Mouse (Mus musculus) cerebellum, postnatal 14 days (tissue): ENCODE results near the gene Dll4.

Experiments used
- DNase-seq, 2 experiments: peaks; one replicate each; pipeline ENCODE4 v3.0.0; 2021; ENCODE audit warnings: mixed read lengths in 2 of 2

The Dll4 gene

DNA sequence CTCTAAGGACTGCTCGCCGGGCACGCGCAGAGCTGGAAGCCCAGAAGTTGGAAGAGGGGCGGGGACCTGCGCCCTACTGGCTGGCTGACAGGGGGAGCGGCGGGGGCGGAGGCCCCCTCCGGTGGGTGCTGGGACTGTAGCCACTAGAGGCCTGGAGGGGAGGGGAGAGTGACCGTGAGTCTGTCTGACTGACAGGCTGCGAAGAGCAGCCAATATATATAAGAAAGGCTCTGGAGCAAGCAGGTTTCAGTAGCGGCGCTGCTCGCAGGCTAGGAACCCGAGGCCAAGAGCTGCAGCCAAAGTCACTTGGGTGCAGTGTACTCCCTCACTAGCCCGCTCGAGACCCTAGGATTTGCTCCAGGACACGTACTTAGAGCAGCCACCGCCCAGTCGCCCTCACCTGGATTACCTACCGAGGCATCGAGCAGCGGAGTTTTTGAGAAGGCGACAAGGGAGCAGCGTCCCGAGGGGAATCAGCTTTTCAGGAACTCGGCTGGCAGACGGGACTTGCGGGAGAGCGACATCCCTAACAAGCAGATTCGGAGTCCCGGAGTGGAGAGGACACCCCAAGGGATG is at the start of gene Dll4:
TSS of gene Dll4 (plus strand) at position 217 of the 576 bp plus-strand sequence.
- DNase-seq: peak; percentile 48 to 50

DNA sequence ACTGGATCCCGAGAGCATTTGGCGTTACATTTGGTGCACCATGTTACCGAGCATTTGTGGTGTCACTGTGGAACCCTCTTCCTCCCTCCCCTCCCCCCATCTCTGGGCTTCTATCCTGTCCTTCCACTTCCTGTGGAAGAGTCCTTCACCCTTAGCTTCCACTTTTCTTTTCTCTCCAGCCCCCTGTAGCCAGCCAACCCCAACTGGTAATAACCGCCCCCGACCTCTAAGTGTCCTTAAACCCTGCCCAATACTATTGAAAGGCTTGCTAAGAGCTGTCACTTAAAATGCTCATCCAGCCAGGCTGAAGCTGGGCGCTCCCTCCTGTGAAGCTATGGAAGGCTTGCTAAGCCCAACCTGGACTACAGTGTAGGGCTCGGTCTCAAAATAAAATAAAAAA is 48.7 kb upstream of the Dll4 start:
- DNase-seq: no peak

DNA sequence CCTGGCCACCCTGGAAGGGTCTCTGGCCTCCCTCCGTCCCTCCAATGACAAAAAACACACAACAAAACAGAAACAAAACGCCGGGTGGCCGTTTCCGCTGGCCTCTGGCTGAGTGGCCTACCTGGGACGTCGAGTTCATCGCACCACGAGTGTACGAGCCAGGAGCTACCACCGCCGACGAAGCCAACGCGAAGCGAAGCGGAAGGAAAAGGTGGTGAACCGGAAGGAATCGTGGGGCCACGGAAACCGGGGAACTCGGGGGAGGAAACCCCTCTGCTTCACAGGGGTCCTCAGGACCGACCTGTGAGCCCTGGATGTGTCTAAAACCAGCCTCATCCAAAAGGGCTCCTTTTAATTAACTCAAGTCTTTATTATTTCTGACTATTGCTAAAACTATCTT is 47.8 kb upstream of the Dll4 start:
- no peak for DNase-seq

DNA sequence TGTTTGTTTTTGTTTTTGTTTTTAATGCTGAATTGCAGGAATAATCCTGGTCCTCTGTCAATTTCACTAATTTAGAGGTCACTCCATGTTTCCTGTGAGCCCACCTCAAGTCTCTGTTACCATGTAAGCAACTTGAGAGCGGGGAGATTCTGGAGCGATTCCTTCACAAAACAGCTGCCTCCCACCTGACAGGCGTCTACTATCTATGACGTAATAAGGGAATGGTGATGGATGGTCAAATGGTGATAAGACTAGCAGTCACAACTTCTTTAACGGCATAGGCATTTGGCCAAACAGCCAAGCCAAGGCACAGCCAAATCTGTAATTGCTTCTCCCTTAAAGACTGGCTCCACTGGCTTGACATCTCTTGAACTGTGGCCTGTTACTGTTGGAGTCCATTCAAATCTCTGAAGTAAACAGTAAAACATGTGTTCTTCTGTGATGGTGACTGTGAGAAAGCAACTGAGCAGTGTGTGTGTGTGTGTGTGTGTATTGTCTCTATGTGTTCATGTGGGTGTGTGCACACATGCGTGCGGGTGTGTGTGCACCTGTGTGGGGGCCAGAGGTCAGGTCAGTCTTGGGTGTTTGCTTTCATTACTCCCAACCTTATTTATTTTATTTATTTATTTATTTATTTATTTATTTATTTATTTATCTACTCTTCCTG is 43.6 kb upstream of the Dll4 start:
- DNase-seq: no peak

DNA sequence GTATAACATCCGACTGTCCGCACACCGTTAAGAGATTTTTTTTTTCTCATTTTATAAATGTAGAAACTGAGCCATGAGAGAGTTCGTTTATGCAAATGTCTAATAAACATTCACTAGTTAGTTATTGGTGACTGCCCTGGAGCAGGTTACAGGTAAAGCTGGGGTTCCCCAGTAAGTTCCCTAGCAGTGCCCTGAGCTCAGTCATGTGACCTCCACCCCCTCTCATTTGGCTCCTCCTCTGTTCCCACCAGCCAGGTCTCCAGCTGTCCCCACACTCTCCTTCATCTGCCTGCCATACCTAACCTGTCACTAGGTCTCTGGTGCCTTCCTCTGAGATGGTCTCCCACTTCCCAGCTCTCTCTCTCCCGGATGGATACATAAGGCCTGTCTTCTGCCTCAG is 38.2 kb upstream of the Dll4 start:
- DNase-seq: peak; percentile 22 to 37

DNA sequence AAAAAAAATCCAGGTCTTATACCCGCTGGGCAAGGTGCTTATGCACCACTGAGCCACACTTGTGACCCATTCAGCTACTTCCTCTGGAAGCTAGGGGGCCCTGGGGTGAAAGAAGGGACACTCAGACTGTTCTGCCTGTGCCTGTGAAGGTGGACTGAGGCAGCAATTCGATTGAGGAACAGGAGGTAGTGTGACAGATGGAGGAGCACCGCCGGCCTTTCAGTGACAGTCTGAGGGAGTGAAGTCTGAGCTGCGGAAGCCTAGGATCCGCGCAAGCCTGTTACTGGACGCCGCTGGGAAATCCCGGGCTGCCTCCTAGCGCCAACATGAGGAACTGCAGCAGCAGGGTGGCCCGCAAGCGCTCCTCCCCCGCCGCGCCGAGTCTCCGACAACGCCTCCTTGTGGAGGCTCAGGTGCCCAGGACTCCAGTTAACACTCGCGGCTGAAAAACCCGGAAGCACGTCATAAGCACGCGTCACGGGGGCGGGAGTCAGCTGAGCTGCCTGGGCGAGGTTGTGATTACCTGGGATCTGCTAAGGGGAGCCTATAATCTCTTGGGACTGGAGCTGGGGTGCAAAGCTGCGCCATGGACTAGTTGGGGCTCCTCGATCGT is 37.2 kb upstream of the Dll4 start, which contains the start of gene Vps18:
TSS of gene Vps18 (plus strand) at position 471 of the 613 bp plus-strand sequence.
- peak; percentile 99 for DNase-seq

DNA sequence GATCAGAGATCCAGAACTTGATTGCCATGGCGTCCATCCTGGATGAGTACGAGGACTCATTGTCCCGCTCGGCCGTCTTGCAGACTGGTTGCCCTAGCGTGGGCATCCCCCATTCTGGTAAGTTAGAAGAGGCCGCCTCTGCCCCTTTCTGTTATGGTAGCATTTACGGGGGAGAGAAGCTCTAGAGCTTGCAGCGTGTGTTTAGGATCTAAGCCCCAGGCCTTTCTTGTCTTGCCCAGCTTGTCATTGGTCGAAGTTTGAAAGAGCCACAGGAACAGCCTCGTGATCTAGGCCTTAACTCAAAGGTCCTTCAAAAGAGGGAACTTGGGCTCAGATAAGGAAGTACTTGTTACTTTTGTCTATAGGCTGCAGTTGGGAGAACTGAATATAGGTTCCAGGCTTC is 36.6 kb upstream of the Dll4 start:
- DNase-seq: no peak

DNA sequence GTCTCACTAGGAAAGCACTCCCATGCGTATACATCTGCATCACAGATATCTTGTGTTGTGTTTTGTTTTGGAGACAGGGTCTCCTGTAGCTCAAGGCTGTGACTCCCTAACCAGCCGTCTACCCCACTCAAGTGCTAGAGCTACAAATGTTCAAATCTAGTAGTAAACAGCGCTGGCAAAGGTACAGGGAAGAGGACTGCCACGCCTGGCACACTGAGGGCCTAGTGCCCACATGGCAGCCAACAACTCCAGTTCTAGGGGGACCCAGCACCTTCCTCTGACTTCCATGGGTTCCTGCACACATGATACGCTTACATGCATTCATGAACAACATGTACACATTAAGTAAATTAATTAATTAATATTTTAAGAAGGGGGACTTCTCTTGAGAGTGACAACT is 33.3 kb upstream of the Dll4 start:
- no peak for DNase-seq

DNA sequence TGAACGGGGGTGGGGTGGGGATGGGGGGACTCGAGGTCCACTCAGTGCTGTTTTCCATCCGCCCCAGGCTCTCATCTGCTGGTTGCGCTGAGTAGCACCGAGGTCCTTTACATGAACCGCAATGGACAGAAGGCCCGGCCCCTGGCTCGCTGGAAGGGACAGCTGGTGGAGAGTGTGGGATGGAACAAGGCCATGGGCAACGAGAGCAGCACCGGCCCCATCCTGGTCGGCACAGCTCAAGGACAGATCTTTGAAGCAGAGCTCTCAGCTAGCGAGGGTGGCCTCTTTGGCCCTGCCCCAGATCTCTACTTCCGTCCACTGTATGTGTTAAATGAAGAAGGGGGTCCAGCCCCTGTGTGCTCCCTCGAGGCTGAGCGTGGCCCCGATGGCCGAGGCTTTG is 32.7 kb upstream of the Dll4 start:
- DNase-seq: peak; percentile 73 to 74

DNA sequence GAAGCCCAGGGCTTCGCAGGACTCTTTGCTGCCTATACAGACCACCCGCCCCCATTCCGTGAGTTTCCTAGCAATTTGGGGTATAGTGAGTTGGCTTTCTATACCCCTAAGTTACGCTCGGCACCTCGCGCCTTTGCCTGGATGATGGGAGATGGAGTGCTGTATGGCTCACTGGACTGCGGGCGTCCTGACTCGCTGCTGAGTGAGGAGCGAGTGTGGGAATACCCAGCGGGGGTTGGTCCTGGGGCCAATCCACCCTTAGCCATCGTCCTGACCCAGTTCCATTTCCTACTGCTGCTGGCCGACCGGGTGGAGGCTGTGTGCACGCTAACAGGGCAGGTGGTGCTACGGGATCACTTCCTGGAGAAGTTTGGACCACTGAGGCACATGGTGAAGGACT is 32.3 kb upstream of the Dll4 start:
- DNase-seq: peak in 1 of 2 experiments; percentile 26

DNA sequence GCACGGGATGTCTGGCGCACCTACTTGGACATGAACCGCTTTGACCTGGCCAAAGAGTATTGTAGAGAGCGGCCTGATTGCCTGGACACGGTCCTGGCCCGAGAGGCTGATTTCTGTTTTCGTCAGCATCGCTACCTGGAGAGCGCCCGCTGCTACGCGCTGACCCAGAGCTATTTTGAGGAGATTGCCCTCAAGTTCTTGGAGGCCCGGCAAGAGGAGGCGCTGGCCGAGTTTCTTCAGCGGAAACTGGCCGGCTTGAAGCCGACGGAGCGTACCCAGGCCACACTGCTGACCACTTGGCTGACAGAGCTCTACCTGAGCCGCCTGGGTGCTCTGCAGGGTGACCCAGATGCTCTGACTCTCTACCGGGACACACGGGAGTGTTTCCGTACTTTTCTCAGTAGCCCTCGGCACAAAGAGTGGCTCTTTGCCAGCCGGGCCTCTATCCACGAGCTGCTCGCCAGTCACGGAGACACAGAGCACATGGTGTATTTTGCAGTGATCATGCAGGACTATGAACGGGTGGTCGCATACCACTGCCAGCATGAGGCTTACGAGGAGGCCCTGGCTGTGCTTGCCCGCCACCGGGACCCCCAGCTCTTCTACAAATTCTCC is 31.7 kb upstream of the Dll4 start:
- DNase-seq: peak; percentile 51 to 52

DNA sequence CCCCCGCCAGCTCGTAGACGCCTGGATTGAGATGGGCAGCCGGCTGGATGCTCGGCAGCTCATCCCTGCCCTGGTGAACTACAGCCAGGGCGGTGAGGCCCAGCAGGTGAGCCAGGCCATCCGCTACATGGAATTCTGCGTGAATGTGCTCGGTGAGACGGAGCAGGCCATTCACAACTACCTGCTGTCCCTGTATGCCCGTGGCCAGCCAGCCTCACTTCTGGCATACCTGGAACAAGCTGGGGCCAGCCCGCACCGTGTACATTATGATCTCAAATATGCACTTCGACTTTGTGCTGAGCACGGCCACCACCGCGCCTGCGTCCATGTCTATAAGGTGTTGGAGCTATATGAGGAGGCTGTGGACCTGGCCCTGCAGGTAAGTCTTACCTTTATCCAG is 31.2 kb upstream of the Dll4 start:
- no peak for DNase-seq

DNA sequence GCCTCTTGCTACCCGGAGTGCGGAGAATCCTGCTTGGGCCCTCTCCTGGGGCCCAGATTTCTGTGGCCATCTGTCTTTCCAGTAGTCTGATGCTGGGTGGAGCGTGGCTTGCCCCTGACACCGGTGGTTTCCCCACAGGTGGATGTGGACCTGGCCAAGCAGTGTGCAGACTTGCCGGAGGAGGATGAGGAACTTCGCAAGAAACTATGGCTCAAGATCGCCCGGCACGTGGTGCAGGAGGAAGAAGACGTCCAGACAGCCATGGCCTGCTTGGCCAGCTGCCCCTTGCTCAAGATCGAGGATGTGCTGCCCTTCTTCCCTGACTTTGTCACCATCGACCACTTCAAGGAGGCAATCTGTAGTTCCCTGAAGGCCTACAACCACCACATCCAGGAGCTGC is 28.8 kb upstream of the Dll4 start:
- DNase-seq: no peak

DNA sequence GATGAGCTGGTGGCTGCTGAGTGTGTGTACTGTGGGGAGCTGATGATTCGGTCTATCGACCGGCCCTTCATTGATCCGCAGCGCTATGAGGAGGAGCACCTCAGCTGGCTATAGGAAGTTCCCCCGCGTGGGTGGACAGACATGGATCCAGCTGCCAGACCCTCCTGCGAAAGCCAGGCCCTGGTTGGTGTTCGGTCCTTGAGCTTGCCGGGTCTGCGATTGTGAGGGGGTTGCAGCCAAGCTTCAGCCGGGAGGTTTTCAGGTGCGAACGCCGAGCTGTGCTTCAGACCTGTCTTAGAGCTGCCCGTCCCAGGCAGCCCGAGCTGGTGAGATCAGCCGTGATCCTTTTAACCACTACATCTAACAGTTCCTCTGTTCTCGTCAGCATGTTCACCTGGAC is 28.1 kb upstream of the Dll4 start:
- no peak for DNase-seq

DNA sequence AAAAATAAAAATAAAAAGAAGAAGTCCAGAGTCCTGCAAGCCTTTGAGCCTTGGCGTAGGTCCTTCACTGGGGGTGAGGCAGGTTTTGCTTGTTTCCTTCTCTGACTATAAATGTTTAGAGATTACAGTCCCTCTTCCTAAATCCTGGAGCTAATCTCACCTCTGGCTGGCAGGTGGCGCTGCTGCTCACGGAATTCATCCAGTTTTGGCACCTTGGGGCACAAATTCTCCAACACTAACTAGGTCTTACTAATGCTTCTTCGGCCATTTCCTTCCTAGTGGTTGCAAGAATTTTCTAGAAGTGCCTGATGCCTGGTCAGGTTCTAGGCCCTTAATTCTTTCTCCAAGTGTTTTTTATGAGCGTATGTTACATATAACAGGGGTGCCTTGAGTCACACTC is 27.3 kb upstream of the Dll4 start:
- DNase-seq: peak; percentile 84 to 87

DNA sequence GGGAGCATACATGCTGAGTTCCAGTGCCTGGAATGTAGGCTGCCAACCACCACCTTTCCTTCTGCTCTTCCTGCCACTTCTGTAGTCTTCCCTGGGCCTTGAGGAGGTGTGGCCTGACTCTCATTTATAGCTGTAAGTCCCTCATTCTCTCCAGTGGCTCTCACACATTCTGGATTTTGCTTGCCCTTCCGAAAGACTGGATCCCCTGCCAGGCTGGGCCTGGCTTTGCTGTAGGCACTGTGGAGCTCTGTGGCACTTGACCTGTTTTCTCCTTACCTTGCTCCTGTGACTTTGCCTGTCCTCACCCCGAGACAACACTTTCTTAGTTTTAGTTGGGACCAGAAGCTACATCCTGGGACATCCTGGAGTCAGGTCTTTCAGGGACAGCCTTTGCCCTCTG is 26.7 kb upstream of the Dll4 start:
- DNase-seq: no peak

DNA sequence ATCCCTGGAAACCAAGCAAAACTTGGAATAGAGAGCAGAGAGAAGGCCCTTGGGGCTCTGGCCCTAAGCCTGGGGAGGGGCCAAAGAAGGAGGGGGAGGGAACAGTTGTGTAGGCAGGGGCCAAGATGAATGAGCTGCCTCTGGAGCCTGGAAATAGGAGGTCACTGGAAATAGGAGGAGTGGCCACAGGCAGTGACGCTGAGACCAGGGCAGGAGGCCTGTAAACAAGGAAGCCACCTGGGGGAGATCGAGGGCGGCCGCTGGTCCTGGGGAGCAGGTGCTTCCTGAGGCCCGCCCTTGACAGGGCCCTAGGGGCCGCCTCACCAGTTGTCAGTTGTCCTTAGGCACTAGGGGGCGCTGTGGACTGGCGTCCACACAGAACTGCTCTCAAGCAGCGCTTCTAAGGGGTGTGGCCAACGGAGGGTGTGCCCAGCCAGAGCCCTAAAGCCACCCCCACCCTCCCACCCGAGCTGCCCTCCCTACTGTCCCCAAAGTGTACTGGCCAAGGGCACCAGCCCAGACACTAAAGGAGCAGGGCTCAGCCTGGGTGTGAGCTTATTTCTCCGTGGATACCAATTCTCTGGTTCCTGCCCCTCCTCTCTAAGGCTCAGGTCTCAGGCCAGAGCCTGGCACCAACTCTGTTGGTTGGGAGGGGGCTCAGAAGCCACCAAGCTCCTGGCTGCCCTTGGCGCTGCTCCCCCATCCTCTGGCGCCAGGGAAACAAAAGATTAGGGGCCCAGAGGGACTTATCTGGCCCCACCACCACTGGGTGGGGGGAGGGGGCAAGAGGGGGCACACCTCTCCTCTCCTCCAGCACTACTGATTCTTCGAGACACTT is 25.4 kb upstream of the Dll4 start:
- DNase-seq: peak; percentile 82 to 92

DNA sequence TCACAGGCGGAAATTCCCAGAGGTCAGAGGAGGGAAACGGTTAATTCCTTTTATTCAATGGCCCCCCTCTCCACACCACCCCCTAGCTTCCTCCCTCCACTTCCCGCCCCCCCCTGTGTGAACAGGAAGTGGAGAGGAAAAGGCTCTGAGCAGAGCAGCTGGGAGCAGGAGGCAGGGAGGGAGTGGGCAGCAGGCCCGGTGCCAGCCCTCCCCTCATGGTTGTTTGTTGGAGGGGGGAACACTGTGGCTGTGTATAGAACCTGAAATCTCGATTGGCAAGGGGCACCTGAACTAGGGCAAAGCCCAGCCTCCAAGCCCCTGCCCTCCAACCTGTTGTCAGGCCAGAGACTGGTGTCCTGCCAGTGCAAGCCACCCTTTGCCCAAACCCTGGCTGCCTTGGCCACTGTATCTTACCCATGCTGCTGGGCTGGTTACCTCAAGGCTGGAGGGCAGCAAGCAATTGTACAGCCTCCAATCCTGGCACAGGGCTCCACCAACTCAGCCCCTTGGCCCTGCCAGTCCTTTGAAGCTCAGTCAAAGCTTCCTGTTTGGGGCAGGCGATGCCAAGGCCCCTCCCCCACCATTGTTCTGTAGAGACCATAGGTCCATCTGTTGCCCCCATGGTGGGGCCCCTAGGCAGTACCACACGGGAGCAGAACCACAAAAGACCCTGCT is 24.6 kb upstream of the Dll4 start:
- DNase-seq: peak; percentile 62 to 72

DNA sequence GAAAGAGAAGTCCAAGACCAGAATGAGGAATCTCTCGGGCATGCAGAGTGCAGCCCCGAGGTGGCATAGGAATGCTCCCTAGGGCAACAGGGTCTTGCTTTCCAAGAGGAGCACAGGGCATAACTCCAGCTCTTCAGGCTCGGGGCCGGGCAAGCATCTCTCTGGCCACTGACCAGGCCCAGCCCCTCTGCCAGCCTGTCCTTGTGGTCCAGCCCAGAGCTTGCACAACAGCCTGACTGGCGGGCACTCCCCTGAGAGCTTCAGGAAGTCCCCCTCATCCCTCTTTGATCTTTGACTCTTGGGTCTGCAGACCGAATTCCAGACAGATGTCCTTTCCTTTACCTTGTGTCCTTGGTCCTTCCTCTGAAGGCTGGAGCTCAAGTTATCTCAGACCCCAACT is 22.7 kb upstream of the Dll4 start:
- DNase-seq: no peak

DNA sequence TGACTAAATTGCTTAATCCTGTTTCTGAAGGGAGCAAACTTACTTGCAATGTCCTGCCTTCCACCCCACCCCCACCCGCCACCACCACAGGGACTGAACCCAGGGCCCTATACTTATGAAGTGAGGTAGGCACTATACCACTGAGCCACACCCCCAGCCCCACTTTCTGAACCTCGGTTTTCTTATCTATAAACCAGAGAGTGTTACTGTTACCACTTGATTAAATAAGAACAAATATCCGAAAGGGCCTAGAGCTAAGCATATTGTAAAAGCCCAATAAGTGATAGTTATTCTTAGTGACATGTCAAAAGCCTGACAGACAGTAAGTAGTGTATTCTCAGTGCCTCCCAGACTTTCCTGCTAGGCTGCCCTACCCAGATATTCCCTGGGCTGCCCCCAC is 21.2 kb upstream of the Dll4 start:
- DNase-seq: no peak

DNA sequence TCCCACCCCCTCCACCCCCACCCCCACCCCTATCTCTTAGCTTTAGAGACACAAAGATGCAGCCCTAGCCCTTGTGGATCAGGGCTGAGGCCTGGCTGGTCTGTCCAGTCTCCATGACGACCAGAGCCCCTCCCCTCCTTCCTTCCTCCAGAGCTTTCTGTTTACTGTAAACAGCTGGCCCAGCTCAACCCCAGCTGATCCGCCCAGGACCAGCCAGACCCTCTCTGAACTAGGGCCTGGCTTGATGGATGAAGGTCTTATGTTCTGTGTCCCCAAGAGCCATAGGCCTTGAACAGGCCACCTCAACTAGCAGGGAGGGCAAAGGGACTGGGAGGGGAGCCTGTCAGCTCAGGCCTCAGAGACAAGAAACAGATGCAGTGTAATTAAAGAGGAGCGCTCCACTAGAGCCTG is 20.8 kb upstream of the Dll4 start:
- DNase-seq: no peak

DNA sequence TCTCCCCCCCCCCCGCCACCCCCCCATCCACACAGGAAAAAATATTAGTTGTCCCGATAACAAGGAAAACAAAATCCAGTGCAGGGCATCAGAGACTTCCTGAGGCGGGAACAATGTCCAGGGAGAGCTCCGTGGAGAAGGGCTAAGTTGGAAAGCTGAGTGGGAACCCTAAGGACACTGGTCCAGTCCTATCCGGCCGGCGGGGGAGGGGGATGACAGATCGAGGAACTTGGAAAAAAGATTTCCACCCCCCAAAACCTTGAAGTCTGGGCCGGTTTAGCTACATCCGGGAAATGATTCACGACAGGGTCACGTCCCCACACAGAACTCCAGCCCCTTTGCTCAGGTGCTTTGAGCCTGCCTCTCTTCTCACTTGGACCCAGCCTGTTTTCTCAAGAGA is 14.0 kb upstream of the Dll4 start:
- DNase-seq: no peak
